Mouse (Mus musculus) erythroblast, embryonic 14.5 days (primary cell): ENCODE data around the gene Zyg11b.

Experiments used
- GATA1 ChIP-seq: IDR thresholded peaks from 2 replicates; pipeline ENCODE4 v1.6.1; 2012; ENCODE audit warnings: low read length, inconsistent platforms, mixed read lengths
- TAL1 ChIP-seq: IDR thresholded peaks from 3 replicates; pipeline ENCODE4 v1.6.1; 2012; ENCODE audit warnings: low read length, inconsistent platforms, mixed read lengths

GRCm38 (mm10) chr4:108250501-108250900 is 50.4 kb downstream of the Zyg11b start:
- TF ChIP-seq GATA1: no peak
- no peak for TF ChIP-seq TAL1
